Mouse (Mus musculus) gastrocnemius, postnatal 4 days (tissue): ENCODE measurements at regions not wholly inside any gene's neighbourhood (a gene's known extent, or its start where the extent isn't known, plus 50 kb on each side); places are given as distances from the start of the nearest gene placed in this dataset.

ENCODE experiments used
- DNase-seq, 2 experiments: peaks; one replicate each; pipeline ENCODE4 v3.0.0; 2021 to 2022; ENCODE audit warnings: low spot score in 2 of 2, mixed read lengths in 2 of 2

- DNase-seq: no peak
These were observed 63.7 kb upstream of the Kirrel3 start for GRCm38 (mm10) chr9:34421956-34422355.

- DNase-seq: no peak
These were observed 62.6 kb upstream of the Kirrel3 start for GRCm38 (mm10) chr9:34423062-34423461.

GRCm38 (mm10) chr9:34426589-34426988, 59.1 kb upstream of the Kirrel3 start:
- DNase-seq: no peak

GRCm38 (mm10) chr9:34427711-34428110, 58.0 kb upstream of the Kirrel3 start:
- DNase-seq: peak in 1 of 2 experiments; percentile 21
